Mouse (Mus musculus): ENCODE results near the gene Ccdc136. TPM values are rescaled to one million over a fixed set of nuclear protein-coding genes. Genes with fewer than 3 reads are reported as not detected.

Ccdc136 gene
- total RNA-seq, 2 experiments from 2014 or later: 59.8 to 60.9 TPM

GRCm38 (mm10) chr6:29434911-29435691 is 39.0 kb downstream of the Ccdc136 start:
- DNase-seq (ENCODE audit: extremely low spot score in 1 of 2, low spot score in 1 of 2): no peak

DNA sequence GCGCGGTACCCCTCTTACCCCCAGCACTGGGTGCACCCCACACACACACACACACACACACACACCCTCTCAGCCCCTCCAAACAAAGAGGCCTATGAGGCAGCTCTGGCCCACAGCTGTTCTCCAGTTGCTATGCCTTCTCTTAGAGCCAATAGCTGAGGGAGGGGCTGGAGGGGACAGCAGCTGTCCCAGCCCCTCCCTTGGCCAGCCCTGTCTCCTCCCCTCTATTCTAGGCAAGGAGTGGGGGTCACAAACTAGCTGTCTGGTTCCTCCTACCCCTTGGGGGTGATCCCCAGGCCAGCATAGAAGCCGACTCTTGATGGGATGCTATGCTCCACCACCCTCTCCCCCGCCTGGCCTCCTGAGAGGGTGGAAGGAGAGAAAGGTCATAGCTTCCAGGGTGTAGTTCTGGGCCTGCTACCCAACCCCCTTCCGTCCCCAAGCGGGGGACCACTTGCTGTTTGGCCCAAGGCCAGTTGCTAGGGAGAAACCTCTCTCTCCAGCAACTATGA is 39.9 kb downstream of the Ccdc136 start:
- DNase-seq (ENCODE audit: extremely low spot score in 1 of 2, low spot score in 1 of 2): no peak

DNA sequence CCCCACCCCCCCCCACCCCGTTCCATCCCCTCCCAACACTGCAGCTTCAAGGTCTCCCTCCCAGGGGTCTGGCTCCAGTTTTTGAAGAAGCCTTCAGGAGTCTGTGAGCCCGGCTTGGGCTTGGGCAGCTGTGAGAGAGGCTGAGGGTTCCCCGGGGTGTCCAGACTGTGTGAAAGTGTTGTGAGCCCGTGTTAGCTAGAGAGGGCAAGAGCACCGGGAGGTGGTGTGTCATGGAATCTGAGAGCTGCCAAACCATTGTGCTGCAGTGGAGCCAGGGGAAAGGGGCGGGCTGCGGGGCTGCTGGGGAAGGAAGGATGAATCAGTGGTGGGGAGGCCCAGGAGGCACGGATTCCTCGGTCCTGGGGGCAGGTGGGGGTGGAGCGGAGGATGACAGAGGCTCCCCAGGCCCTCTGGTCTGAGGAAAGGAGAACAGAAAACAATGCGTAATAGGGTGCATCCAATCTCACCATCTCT is 40.4 kb downstream of the Ccdc136 start:
- no peak for DNase-seq (ENCODE audit: extremely low spot score in 1 of 2, low spot score in 1 of 2)

DNA sequence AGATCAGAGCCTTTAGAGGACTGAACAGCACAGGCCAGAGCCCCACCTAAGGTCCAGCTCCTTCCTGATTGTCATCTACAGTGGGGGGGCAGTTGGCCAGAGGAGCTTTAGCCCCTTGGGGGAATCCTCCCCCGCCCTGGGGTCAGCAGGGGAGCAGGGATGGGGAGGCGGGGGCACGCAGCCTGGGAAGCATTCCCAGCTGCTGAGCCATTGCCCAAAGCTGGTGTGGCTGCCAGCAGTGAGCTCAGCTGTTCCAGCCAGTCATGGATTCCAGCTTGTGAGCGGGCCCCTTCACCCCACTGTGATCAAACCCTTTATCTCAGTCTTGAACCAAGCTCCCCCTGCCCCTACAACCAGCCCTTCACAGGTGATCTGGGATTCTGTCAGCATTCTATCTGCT is 43.1 kb downstream of the Ccdc136 start:
- DNase-seq (ENCODE audit: extremely low spot score in 1 of 2, low spot score in 1 of 2): peak in 1 of 2 experiments; percentile 21

GRCm38 (mm10) chr6:29439789-29440188 is 43.7 kb downstream of the Ccdc136 start:
- no peak for DNase-seq (ENCODE audit: extremely low spot score in 1 of 2, low spot score in 1 of 2)

- peak in 1 of 2 experiments; percentile 40 for DNase-seq (ENCODE audit: extremely low spot score in 1 of 2, low spot score in 1 of 2)
These were observed 48.7 kb downstream of the Ccdc136 start for GRCm38 (mm10) chr6:29444773-29445172.

- DNase-seq (ENCODE audit: extremely low spot score in 1 of 2, low spot score in 1 of 2): no peak
These were observed 49.2 kb downstream of the Ccdc136 start for GRCm38 (mm10) chr6:29445354-29445753.

GRCm38 (mm10) chr6:29449858-29450257 is 53.7 kb downstream of the Ccdc136 start:
- no peak for DNase-seq (ENCODE audit: extremely low spot score in 1 of 2, low spot score in 1 of 2)

- DNase-seq (ENCODE audit: extremely low spot score in 1 of 2, low spot score in 1 of 2): no peak
These were observed 54.6 kb downstream of the Ccdc136 start for GRCm38 (mm10) chr6:29450667-29451066.

DNA sequence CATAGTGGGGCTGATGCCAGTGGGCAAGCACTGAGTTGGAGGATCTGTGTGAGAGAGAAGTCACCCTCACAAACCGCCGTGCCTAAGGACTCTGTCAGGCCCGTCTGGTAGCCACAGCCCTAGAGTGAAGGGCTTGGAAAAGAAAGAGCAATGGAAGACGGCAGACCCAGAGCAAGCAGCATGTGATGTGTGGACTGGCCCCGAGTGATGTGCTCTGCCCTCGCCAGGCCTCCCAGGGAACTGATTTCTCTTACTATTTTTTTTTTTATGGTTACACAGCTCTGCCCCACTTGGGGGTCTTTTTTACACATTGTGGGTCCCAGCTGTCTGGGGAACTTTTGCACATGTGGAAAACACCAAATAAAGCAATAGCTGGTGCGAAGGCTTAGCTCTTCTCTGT is 65.4 kb downstream of the Ccdc136 start:
- no peak for DNase-seq (ENCODE audit: extremely low spot score in 1 of 2, low spot score in 1 of 2)

- no peak for DNase-seq (ENCODE audit: extremely low spot score in 1 of 2, low spot score in 1 of 2)
These were observed 67.3 kb downstream of the Ccdc136 start for GRCm38 (mm10) chr6:29463388-29463787.

GRCm38 (mm10) chr6:29467583-29468354 is 71.7 kb downstream of the Ccdc136 start, which contains the start of gene Atp6v1f:
Gene Atp6v1f, plus strand, starts transcription at chr6:29467718.
- peak; percentile 83 to 85 for DNase-seq (ENCODE audit: extremely low spot score in 1 of 2, low spot score in 1 of 2)

GRCm38 (mm10) chr6:29468851-29469250 is 72.7 kb downstream of the Ccdc136 start:
- no peak for DNase-seq (ENCODE audit: extremely low spot score in 1 of 2, low spot score in 1 of 2)

- DNase-seq (ENCODE audit: extremely low spot score in 1 of 2, low spot score in 1 of 2): no peak
These were observed 75.0 kb downstream of the Ccdc136 start, which contains the start of gene Atp6v1fnb for GRCm38 (mm10) chr6:29471137-29471536. Gene Atp6v1fnb, plus strand, starts transcription at chr6:29471437.

GRCm38 (mm10) chr6:29473941-29474691 is 78.0 kb downstream of the Ccdc136 start:
- peak; percentile 47 to 49 for DNase-seq (ENCODE audit: extremely low spot score in 1 of 2, low spot score in 1 of 2)

DNA sequence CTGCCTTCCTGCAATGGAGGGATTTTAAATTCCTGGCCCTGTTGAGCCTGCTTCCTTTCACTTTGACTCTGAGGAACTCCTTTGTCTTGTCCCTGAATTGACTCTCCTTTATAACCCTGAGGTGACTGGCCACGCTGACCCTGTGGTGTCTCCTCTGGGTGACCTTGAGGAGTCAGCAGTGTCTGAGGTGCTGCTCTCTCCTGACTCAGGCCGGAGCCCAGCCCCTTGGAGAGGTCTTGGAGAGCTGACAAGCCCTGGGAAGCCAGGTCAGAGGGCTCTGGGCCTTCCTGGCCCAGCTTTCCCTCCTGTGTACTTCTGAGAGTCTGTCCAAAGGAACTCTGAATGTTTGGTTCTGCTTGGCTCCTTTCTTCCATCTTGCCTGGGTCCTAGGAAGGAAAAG is 78.6 kb downstream of the Ccdc136 start:
- DNase-seq (ENCODE audit: extremely low spot score in 1 of 2, low spot score in 1 of 2): no peak
